Mouse (Mus musculus) ES-E14 (cell line): Measurements from ENCODE around the gene Casc3.

Source experiments
- CHD2 ChIP-seq: IDR thresholded peaks from 2 replicates; pipeline ENCODE4 v1.6.1; 2014; ENCODE audit warnings: mild to moderate bottlenecking, low read depth, low read length, inconsistent platforms
- HCFC1 ChIP-seq: IDR thresholded peaks from 2 replicates; pipeline ENCODE4 v1.6.1; 2012; ENCODE audit warnings: low read length, inconsistent platforms, borderline replicate concordance; ENCODE audit not compliant: insufficient read depth
- MAFK ChIP-seq: IDR thresholded peaks from 2 replicates; pipeline ENCODE4 v1.6.1; 2014; ENCODE audit warnings: mild to moderate bottlenecking, low read depth, low read length, inconsistent platforms; ENCODE audit not compliant: insufficient read depth
- ZC3H11A ChIP-seq: IDR thresholded peaks from 2 replicates; pipeline ENCODE4 v1.6.1; 2012; ENCODE audit warnings: low read depth, mild to moderate bottlenecking, inconsistent platforms, low read length, borderline replicate concordance
- ZNF384 ChIP-seq: IDR thresholded peaks from 2 replicates; pipeline ENCODE4 v1.6.1; 2012; ENCODE audit warnings: low read depth, low read length, inconsistent platforms

DNA sequence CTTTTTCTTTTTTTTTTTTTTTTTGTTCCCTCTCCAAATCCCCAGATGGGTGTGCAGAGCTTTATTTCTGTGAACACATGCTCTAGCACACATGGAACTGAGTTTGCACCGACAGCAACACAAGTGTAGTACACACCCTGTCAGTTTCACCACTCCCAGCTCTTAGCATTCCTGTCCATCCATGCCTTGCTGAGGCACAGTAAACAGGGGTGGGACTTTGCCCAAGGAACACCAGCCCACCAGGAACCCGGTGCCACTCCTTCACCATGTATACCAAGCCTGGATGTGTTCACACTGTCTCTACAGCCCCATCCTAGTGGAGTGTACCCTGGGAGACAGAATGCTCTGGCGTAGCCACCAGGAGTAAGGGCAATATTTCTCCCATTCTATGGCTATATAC, 31.0 kb downstream of the Casc3 start:
- TF ChIP-seq CHD2: no peak
- no peak for TF ChIP-seq ZC3H11A
- TF ChIP-seq ZNF384: no peak
- TF ChIP-seq MAFK: no peak
- no peak for TF ChIP-seq HCFC1
